Mouse (Mus musculus): ENCODE results near the gene Fbxw18.
"Not testable (repeated sequence)": the region's sequence is repeated elsewhere in the genome, so short reads cannot be mapped to it uniquely, and the experiment has no call there.

The Fbxw18 gene

DNA sequence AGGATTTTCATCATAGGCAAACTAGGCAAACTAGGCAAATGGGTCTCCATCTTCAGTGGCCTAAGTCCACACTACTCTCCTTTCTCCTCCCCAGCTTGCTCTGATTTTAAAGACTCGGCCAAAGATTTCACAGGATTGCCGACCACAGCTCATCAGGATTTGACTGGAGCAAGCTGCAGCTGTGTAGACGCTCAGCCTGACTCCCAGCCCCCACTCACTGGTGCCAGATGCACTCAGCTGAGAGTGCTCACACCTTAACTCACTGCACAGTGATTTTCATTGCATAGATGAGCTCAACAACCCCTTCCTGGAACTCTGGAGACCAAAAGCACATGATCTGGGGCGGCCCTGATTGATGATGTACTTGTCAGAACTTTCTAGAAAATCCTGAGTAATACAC lies at the start of gene Fbxw18:
Gene Fbxw18 (minus strand): TSS at position 101 of the 400 bp plus-strand sequence.
- not testable (repeated sequence) for DNase-seq

DNA sequence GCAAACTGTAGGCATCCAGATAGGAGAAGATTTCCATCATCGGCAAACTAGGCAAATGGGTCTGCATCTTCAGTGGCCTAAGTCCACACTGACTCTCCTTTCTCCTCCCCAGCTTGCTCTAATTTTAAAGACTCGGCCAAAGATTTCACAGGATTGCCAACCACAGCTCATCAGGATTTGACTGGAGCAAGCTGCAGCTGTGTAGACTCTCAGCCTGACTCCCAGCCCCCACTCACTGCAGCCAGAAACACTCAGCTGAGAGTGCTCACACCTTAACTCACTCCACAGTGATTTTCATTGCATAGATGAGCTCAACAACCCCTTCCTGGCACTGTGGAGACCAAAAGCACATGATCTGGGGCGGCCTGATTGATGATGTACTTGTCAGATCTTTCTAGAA lies 43.5 kb upstream of the Fbxw18 start, which contains the start of gene Fbxw26:
Gene Fbxw26 (minus strand): TSS at position 101 of the 400 bp plus-strand sequence.
- not testable (repeated sequence) for DNase-seq

GRCm38 (mm10) chr9:109685299-109685698 lies 17.2 kb downstream of the Fbxw18 start:
- DNase-seq, result peak; percentile 65

DNA sequence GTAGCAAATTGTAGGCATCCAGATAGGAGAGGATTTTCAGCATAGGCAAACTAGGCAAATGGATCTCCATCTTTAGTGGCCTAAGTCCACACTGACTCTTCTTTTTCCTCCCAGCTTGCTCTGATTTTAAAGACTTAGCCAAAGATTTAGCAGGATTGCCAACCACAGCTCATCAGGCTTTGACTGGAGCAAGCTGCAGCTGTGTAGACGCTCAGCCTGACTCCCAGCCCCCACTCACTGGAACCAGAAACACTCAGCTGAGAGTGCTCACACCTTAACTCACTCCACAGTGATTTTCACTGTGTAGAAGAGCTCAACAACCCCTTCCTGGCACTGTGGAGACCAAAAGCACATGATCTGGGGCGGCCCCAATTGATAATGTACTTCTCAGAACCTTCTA lies 37.9 kb downstream of the Fbxw18 start, which contains the start of gene Fbxw25:
Gene Fbxw25 (minus strand): TSS at position 101 of the 400 bp plus-strand sequence.
- not testable (repeated sequence) for DNase-seq
